In genomic region chr5:143518045-143518591, GRCm38 (mm10) we compare ENCODE assay signal across 8 mouse cellular contexts. TPM values are rescaled to one million over a fixed set of nuclear protein-coding genes. Genes with fewer than 3 reads are reported as not detected.
DNase-seq lines count a peak whose midpoint lies in the region; ATAC-seq and TF ChIP-seq lines count a peak whose summit lies in the region.

No protein-coding gene starts in this region.

- no peaks in the 10 kb centered on the region for H3K27me3 ChIP-seq in lung, embryonic 14.5 days (ENCODE audit: insufficient read depth, low read length)
- no peaks in the 10 kb centered on the region for H3K27me3 ChIP-seq in limb, embryonic 15.5 days
- H3K27me3 ChIP-seq in stomach, embryonic 15.5 days (replicated peaks): no peaks in the 10 kb centered on the region

- H3K4me3 ChIP-seq in lung, embryonic 14.5 days (ENCODE audit: low read depth, low read length): no peak overlapping the region
- no peak overlapping the region for H3K4me3 ChIP-seq in limb, embryonic 15.5 days
- H3K4me3 ChIP-seq in stomach, embryonic 15.5 days (replicated peaks): no peak overlapping the region

- no peaks in the 10 kb centered on the region for H3K9me3 ChIP-seq in lung, embryonic 14.5 days (ENCODE audit: low read depth, low read length)
- no peaks in the 10 kb centered on the region for H3K9me3 ChIP-seq in limb, embryonic 15.5 days
- H3K9me3 ChIP-seq in stomach, embryonic 15.5 days: no peaks in the 10 kb centered on the region

- H3K36me3 ChIP-seq in lung, embryonic 14.5 days (ENCODE audit: insufficient read depth): peaks cover 46% of the 10 kb centered on the region
- peaks cover 38% of the 10 kb centered on the region for H3K36me3 ChIP-seq in limb, embryonic 15.5 days
- peaks cover 24% of the 10 kb centered on the region for H3K36me3 ChIP-seq in stomach, embryonic 15.5 days

- no peak overlapping the region for H3K4me2 ChIP-seq in lung, embryonic 14.5 days
- H3K4me2 ChIP-seq in limb, embryonic 15.5 days: no peak overlapping the region
- H3K4me2 ChIP-seq in stomach, embryonic 15.5 days: peak overlapping the region; percentile 28; the same call in 1 of the 2 replicates

- ATAC-seq in lung, embryonic 14.5 days (ENCODE audit: insufficient read depth): peak; percentile 39; the same call in 1 of the 2 replicates
- ATAC-seq in limb, embryonic 15.5 days (ENCODE audit: insufficient number of reproducible peaks, low FRiP score, low TSS enrichment, low read depth): peak; percentile 50; the same call in 1 of the 2 replicates
- peak; percentile 83 for ATAC-seq in stomach, embryonic 15.5 days (ENCODE audit: insufficient read depth, low FRiP score, low read depth)

- no peak overlapping the region for H3K9ac ChIP-seq in lung, embryonic 14.5 days
- H3K9ac ChIP-seq in limb, embryonic 15.5 days: no peak overlapping the region
- no peak overlapping the region for H3K9ac ChIP-seq in stomach, embryonic 15.5 days

- TF ChIP-seq CTCF in lung, embryonic 14.5 days (IDR thresholded peaks at IDR 0.05; ENCODE audit: low read depth): no peak

- WGBS in lung, embryonic 14.5 days: 47% methylated on average over 6 of the region's 6 CpGs
- 63% methylated on average over 6 of the region's 6 CpGs for WGBS in limb, embryonic 15.5 days
- WGBS in stomach, embryonic 15.5 days: 15% methylated on average over 6 of the region's 6 CpGs

- DNase-seq in lung, embryonic 14.5 days: peak; percentile 38
- DNase-seq in lung, postnatal 14 days: no peak
- DNase-seq in adrenal gland, postnatal 36 days: peak; percentile 36 to 38
- no peak for DNase-seq in layer of hippocampus, adult 8-10 months (ENCODE audit: low spot score in 2 of 2)
- DNase-seq in embryo, embryonic 10.5 days (ENCODE audit: low spot score): no peak
- no peak for DNase-seq in layer of hippocampus, adult 9-10 months (ENCODE audit: low spot score)

- 0 out of 2 replicates have a peak, but pooled peaks cover 4% of the 10 kb centered on the region for H3K4me1 ChIP-seq in lung, embryonic 14.5 days (ENCODE audit: insufficient read depth)
- H3K4me1 ChIP-seq in limb, embryonic 15.5 days: peaks cover 47% of the 10 kb centered on the region
- H3K4me1 ChIP-seq in stomach, embryonic 15.5 days: peaks cover 34% of the 10 kb centered on the region

- H3K27ac ChIP-seq in lung, embryonic 14.5 days (ENCODE audit: low read depth): no peak overlapping the region
- peak overlapping the region; percentile 71 for H3K27ac ChIP-seq in limb, embryonic 15.5 days
- H3K27ac ChIP-seq in stomach, embryonic 15.5 days: peak overlapping the region; percentile 84

RNA-seq across cellular contexts. Expression of gene Rac1, which starts 9.7 kb away (rescaled TPM):
- polyA plus RNA-seq in lung, embryonic 14.5 days (2014; fragmentation: Nextera tagmentation; extraction: Ambion mirVana): 588 and 606 TPM in 2 replicates
- total RNA-seq in adrenal gland, postnatal 36 days (2021): 100 to 1,000 TPM; 372 to 394 TPM
- polyA plus RNA-seq in limb, embryonic 15.5 days (2015; fragmentation: Nextera tagmentation; extraction: Ambion mirVana): 467 and 506 TPM in 2 replicates
- polyA plus RNA-seq in stomach, embryonic 15.5 days (2015; fragmentation: Nextera tagmentation; extraction: Ambion mirVana): 425 and 464 TPM in 2 replicates
- 100 to 1,000 TPM; 399 to 419 (median 408) TPM for total RNA-seq in layer of hippocampus, adult 8-10 months (2022)

RNA-seq across cellular contexts. Expression of gene Daglb, which starts 53.7 kb away (rescaled TPM):
- polyA plus RNA-seq in lung, embryonic 14.5 days (2014; fragmentation: Nextera tagmentation; extraction: Ambion mirVana): 7.3 and 9.2 TPM in 2 replicates
- total RNA-seq in adrenal gland, postnatal 36 days (2021): 10 to 100 TPM; 14.4 to 20.7 TPM
- polyA plus RNA-seq in limb, embryonic 15.5 days (2015; fragmentation: Nextera tagmentation; extraction: Ambion mirVana): 9.9 and 10.8 TPM in 2 replicates
- polyA plus RNA-seq in stomach, embryonic 15.5 days (2015; fragmentation: Nextera tagmentation; extraction: Ambion mirVana): 10.4 and 11.3 TPM in 2 replicates
- 10 to 100 TPM; 28.8 to 37.0 (median 33.3) TPM for total RNA-seq in layer of hippocampus, adult 8-10 months (2022)

Comparison
In these comparisons a context has a peak if more than half of its experiments do, and no peak if none do; other contexts are left out.
1. DNase-seq: peak in lung, embryonic 14.5 days (single experiment) and adrenal gland, postnatal 36 days (2 of 2); none in lung, postnatal 14 days (single experiment), layer of hippocampus, adult 8-10 months (0 of 2), embryo, embryonic 10.5 days (single experiment) and layer of hippocampus, adult 9-10 months (single experiment).
2. Peak in every context shown above with its lines, with median percentiles within 50 percentile points of each other: ATAC-seq.